Mouse (Mus musculus): ENCODE results near the gene St6galnac5. TPM values are rescaled to one million over a fixed set of nuclear protein-coding genes. Genes with fewer than 3 reads are reported as not detected.
A peak's percentile ranks its signal among the peaks of the same experiment; 100 is the strongest.

Gene St6galnac5
- polyA plus RNA-seq, 1 experiment from 2014 or later = 0.11 TPM

GRCm38 (mm10) chr3:152944766-152945165 lies 37.3 kb downstream of the St6galnac5 start:
- no peak overlapping the region for H3K27ac ChIP-seq (ENCODE audit: low read length)
- no peak overlapping the region for H3K4me3 ChIP-seq (ENCODE audit: low read length)
- no peaks in the 10 kb centered on the region for H3K36me3 ChIP-seq (ENCODE audit: control insufficient read depth, insufficient read depth)
- ATAC-seq (replicated peaks; ENCODE audit: extremely low read depth, insufficient read depth, low FRiP score) = peak; percentile 42; the same call in 1 of the 2 replicates
- no peak overlapping the region for H3K4me2 ChIP-seq (ENCODE audit: low read depth, low read length)
- H3K9me3 ChIP-seq (replicated peaks; ENCODE audit: control insufficient read depth, low read length) = no peaks in the 10 kb centered on the region
- no peak overlapping the region for H3K9ac ChIP-seq (ENCODE audit: low read length)
- whole genome bisulfite sequencing = 77% methylated on average over 3 of the region's 3 CpGs
- H3K4me1 ChIP-seq (ENCODE audit: control insufficient read depth, insufficient read depth, low read length) = no peaks in the 10 kb centered on the region
- H3K27me3 ChIP-seq (ENCODE audit: control insufficient read depth, insufficient read depth, low read length) = no peaks in the 10 kb centered on the region

- no peak overlapping the region for H3K27ac ChIP-seq (ENCODE audit: low read length)
- H3K9ac ChIP-seq (ENCODE audit: low read length) = no peak overlapping the region
- no peaks in the 10 kb centered on the region for H3K27me3 ChIP-seq (ENCODE audit: control insufficient read depth, insufficient read depth, low read length)
- no peak overlapping the region for H3K4me3 ChIP-seq (ENCODE audit: low read length)
- ATAC-seq (replicated peaks; ENCODE audit: extremely low read depth, insufficient read depth, low FRiP score) = peak; percentile 49; the same call in 1 of the 2 replicates
- no peak overlapping the region for H3K4me2 ChIP-seq (ENCODE audit: low read depth, low read length)
- no peaks in the 10 kb centered on the region for H3K9me3 ChIP-seq (replicated peaks; ENCODE audit: control insufficient read depth, low read length)
- WGBS = 64% methylated on average over 11 of the region's 11 CpGs
- H3K4me1 ChIP-seq (ENCODE audit: control insufficient read depth, insufficient read depth, low read length) = no peaks in the 10 kb centered on the region
- no peaks in the 10 kb centered on the region for H3K36me3 ChIP-seq (ENCODE audit: control insufficient read depth, insufficient read depth)
Observed at GRCm38 (mm10) chr3:152942985-152943384, 39.1 kb downstream of the St6galnac5 start.

- H3K4me2 ChIP-seq (ENCODE audit: low read depth, low read length) = no peak overlapping the region
- no peaks in the 10 kb centered on the region for H3K36me3 ChIP-seq (ENCODE audit: control insufficient read depth, insufficient read depth)
- H3K27me3 ChIP-seq (ENCODE audit: control insufficient read depth, insufficient read depth, low read length) = no peaks in the 10 kb centered on the region
- 71% methylated on average over 5 of the region's 5 CpGs for WGBS
- no peak overlapping the region for H3K27ac ChIP-seq (ENCODE audit: low read length)
- H3K4me1 ChIP-seq (ENCODE audit: control insufficient read depth, insufficient read depth, low read length) = no peaks in the 10 kb centered on the region
- ATAC-seq (replicated peaks; ENCODE audit: extremely low read depth, insufficient read depth, low FRiP score) = no peak
- no peak overlapping the region for H3K9ac ChIP-seq (ENCODE audit: low read length)
- no peak overlapping the region for H3K4me3 ChIP-seq (ENCODE audit: low read length)
- H3K9me3 ChIP-seq (replicated peaks; ENCODE audit: control insufficient read depth, low read length) = no peaks in the 10 kb centered on the region
Observed at GRCm38 (mm10) chr3:152941671-152942070, 40.4 kb downstream of the St6galnac5 start.

- H3K36me3 ChIP-seq (ENCODE audit: control insufficient read depth, insufficient read depth) = no peaks in the 10 kb centered on the region
- H3K4me3 ChIP-seq (ENCODE audit: low read length) = no peak overlapping the region
- H3K4me2 ChIP-seq (ENCODE audit: low read depth, low read length) = no peak overlapping the region
- no peak for ATAC-seq (replicated peaks; ENCODE audit: extremely low read depth, insufficient read depth, low FRiP score)
- no peaks in the 10 kb centered on the region for H3K27me3 ChIP-seq (ENCODE audit: control insufficient read depth, insufficient read depth, low read length)
- no peaks in the 10 kb centered on the region for H3K4me1 ChIP-seq (ENCODE audit: control insufficient read depth, insufficient read depth, low read length)
- no peak overlapping the region for H3K9ac ChIP-seq (ENCODE audit: low read length)
- H3K9me3 ChIP-seq (replicated peaks; ENCODE audit: control insufficient read depth, low read length) = no peaks in the 10 kb centered on the region
- H3K27ac ChIP-seq (ENCODE audit: low read length) = no peak overlapping the region
- WGBS = 77% methylated on average over 3 of the region's 3 CpGs
Observed at GRCm38 (mm10) chr3:152936313-152936712, 45.7 kb downstream of the St6galnac5 start.

GRCm38 (mm10) chr3:152933737-152934136 lies 48.3 kb downstream of the St6galnac5 start:
- Histone ChIP-seq H3K4me3 (ENCODE audit: low read length) (no peak overlapping the region), H3K9ac (ENCODE audit: low read length) (no peak overlapping the region), H3K9me3 (replicated peaks; ENCODE audit: control insufficient read depth, low read length) (no peaks in the 10 kb centered on the region), H3K27me3 (ENCODE audit: control insufficient read depth, insufficient read depth, low read length) (no peaks in the 10 kb centered on the region), H3K4me2 (ENCODE audit: low read depth, low read length) (no peak overlapping the region), H3K36me3 (ENCODE audit: control insufficient read depth, insufficient read depth) (no peaks in the 10 kb centered on the region), H3K4me1 (ENCODE audit: control insufficient read depth, insufficient read depth, low read length) (peaks cover 1% of the 10 kb centered on the region; the same call in 1 of the 2 replicates), H3K27ac (ENCODE audit: low read length) (no peak overlapping the region)
- no peak for ATAC-seq (replicated peaks; ENCODE audit: extremely low read depth, insufficient read depth, low FRiP score)
- WGBS = 89% methylated on average over 3 of the region's 3 CpGs

GRCm38 (mm10) chr3:152932544-152932943 lies 49.5 kb downstream of the St6galnac5 start:
- H3K27me3 ChIP-seq (ENCODE audit: control insufficient read depth, insufficient read depth, low read length) = no peaks in the 10 kb centered on the region
- no peak for ATAC-seq (replicated peaks; ENCODE audit: extremely low read depth, insufficient read depth, low FRiP score)

GRCm38 (mm10) chr3:152932096-152932495 lies 50.0 kb downstream of the St6galnac5 start:
- ATAC-seq (replicated peaks; ENCODE audit: extremely low read depth, insufficient read depth, low FRiP score) = no peak
- Histone ChIP-seq H3K36me3 (ENCODE audit: control insufficient read depth, insufficient read depth) (no peaks in the 10 kb centered on the region), H3K27me3 (ENCODE audit: control insufficient read depth, insufficient read depth, low read length) (no peaks in the 10 kb centered on the region), H3K4me3 (ENCODE audit: low read length) (no peak overlapping the region), H3K9me3 (replicated peaks; ENCODE audit: control insufficient read depth, low read length) (no peaks in the 10 kb centered on the region), H3K4me1 (ENCODE audit: control insufficient read depth, insufficient read depth, low read length) (peaks cover 6% of the 10 kb centered on the region; the same call in 1 of the 2 replicates), H3K27ac (ENCODE audit: low read length) (no peak overlapping the region), H3K4me2 (ENCODE audit: low read depth, low read length) (no peak overlapping the region), H3K9ac (ENCODE audit: low read length) (no peak overlapping the region)
- 73% methylated on average over 4 of the region's 4 CpGs for WGBS

More at GRCm38 (mm10) chr3:152932544-152932943, 49.5 kb downstream of the St6galnac5 start:
- H3K36me3 ChIP-seq (ENCODE audit: control insufficient read depth, insufficient read depth) = no peaks in the 10 kb centered on the region
- H3K9me3 ChIP-seq (replicated peaks; ENCODE audit: control insufficient read depth, low read length) = no peaks in the 10 kb centered on the region
- WGBS = 78% methylated on average over 2 of the region's 2 CpGs
- H3K4me2 ChIP-seq (ENCODE audit: low read depth, low read length) = no peak overlapping the region
- H3K4me3 ChIP-seq (ENCODE audit: low read length) = no peak overlapping the region
- no peak overlapping the region for H3K27ac ChIP-seq (ENCODE audit: low read length)
- H3K9ac ChIP-seq (ENCODE audit: low read length) = no peak overlapping the region
- peaks cover 6% of the 10 kb centered on the region; the same call in 1 of the 2 replicates for H3K4me1 ChIP-seq (ENCODE audit: control insufficient read depth, insufficient read depth, low read length)

GRCm38 (mm10) chr3:152931354-152931753 lies 50.7 kb downstream of the St6galnac5 start:
- Histone ChIP-seq H3K9ac (ENCODE audit: low read length) (no peak overlapping the region), H3K4me3 (ENCODE audit: low read length) (no peak overlapping the region), H3K9me3 (replicated peaks; ENCODE audit: control insufficient read depth, low read length) (no peaks in the 10 kb centered on the region), H3K4me1 (ENCODE audit: control insufficient read depth, insufficient read depth, low read length) (peaks cover 6% of the 10 kb centered on the region; the same call in 1 of the 2 replicates), H3K4me2 (ENCODE audit: low read depth, low read length) (no peak overlapping the region), H3K27me3 (ENCODE audit: control insufficient read depth, insufficient read depth, low read length) (no peaks in the 10 kb centered on the region), H3K36me3 (ENCODE audit: control insufficient read depth, insufficient read depth) (no peaks in the 10 kb centered on the region), H3K27ac (ENCODE audit: low read length) (no peak overlapping the region)
- no peak for ATAC-seq (replicated peaks; ENCODE audit: extremely low read depth, insufficient read depth, low FRiP score)
- 81% methylated on average over 3 of the region's 3 CpGs for WGBS

GRCm38 (mm10) chr3:152929788-152930281 lies 52.2 kb downstream of the St6galnac5 start:
- 79% methylated on average over 7 of the region's 7 CpGs for WGBS
- H3K9me3 ChIP-seq (replicated peaks; ENCODE audit: control insufficient read depth, low read length) = no peaks in the 10 kb centered on the region
- H3K27me3 ChIP-seq (ENCODE audit: control insufficient read depth, insufficient read depth, low read length) = no peaks in the 10 kb centered on the region
- H3K4me1 ChIP-seq (ENCODE audit: control insufficient read depth, insufficient read depth, low read length) = peaks cover 6% of the 10 kb centered on the region; the same call in 1 of the 2 replicates
- ATAC-seq (replicated peaks; ENCODE audit: extremely low read depth, insufficient read depth, low FRiP score) = peak; percentile 52
- peak overlapping the region; percentile 10; the same call in 1 of the 2 replicates for H3K27ac ChIP-seq (ENCODE audit: low read length)
- no peak overlapping the region for H3K4me3 ChIP-seq (ENCODE audit: low read length)
- no peak overlapping the region for H3K9ac ChIP-seq (ENCODE audit: low read length)
- no peak overlapping the region; the same call in 1 of the 2 replicates for H3K4me2 ChIP-seq (ENCODE audit: low read depth, low read length)
- no peaks in the 10 kb centered on the region for H3K36me3 ChIP-seq (ENCODE audit: control insufficient read depth, insufficient read depth)

All from heart, embryonic 16.5 days (tissue).